Mouse (Mus musculus) liver, embryonic 14.5 days (tissue): Measurements from ENCODE around the gene Cenpn.

Experiments used
- CTCF ChIP-seq: IDR thresholded peaks from 2 replicates; pipeline ENCODE4 v1.5.1; 2016; ENCODE audit warnings: antibody characterized with exemption, low read depth, control low read depth
- EP300 ChIP-seq: IDR thresholded peaks from 2 replicates; pipeline ENCODE4 v1.6.1; 2016; ENCODE audit warnings: antibody characterized with exemption, low read depth

DNA sequence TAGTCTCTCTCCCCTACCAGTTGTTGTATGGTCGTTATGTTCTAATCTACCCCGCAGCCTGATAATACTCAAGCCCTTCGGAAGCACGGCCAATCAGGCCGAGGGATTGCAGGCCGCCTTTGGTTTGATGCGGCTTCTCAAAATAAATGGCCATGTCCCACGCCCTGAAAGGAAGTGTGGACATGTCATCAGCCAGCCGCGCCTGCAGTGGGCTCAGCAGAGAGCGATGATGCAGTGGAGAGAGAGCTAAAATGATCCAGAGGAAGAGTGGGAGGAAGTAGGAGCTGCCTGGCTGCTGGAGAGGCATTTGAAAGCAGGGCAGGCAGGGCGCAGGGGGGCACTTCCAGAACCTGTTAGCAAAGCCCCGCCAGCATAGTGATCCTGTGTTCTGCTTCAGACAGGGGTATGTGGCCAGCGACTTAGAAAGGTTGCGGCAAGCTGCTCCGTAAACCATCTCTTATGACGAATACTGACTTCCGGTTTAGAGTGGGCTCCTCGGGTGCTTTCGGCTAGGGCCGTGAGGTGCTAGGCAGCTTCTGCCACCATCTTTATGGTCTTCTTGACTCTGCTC, 24.8 kb downstream of the Cenpn start:
- TF ChIP-seq CTCF (no peak), EP300 (no peak)
